Mouse (Mus musculus) liver, adult 2 months (tissue): ENCODE data around the gene Ormdl1. TPM values are rescaled to one million over a fixed set of nuclear protein-coding genes. Genes with fewer than 3 reads are reported as not detected.
"Not testable (repeated sequence)": the region's sequence is repeated elsewhere in the genome, so short reads cannot be mapped to it uniquely, and the experiment has no call there.

Experiments
- DNase-seq: peaks from one replicate; pipeline ENCODE4 v3.0.0-alpha.2; 2011; ENCODE audit warnings: low read depth, low spot score; ENCODE audit errors: extremely low read depth
- H3K27ac ChIP-seq: fragments of 200-500 bp; replicated peaks from 2 replicates; pipeline ENCODE4 v1.5.1; 2012; ENCODE audit warnings: low read depth, mild to moderate bottlenecking, control low read depth, inconsistent platforms, low read length; ENCODE audit not compliant: insufficient read depth
- H3K27me3 ChIP-seq: fragments of 200-500 bp; 2 replicates; pipeline ENCODE4 v1.6.1; 2012; ENCODE audit warnings: mild to moderate bottlenecking, moderate library complexity, low read length, inconsistent platforms; ENCODE audit not compliant: control insufficient read depth, insufficient read depth
- H3K36me3 ChIP-seq: fragments of 200-500 bp; 2 replicates; pipeline ENCODE4 v1.6.1; 2012; ENCODE audit warnings: low read length, inconsistent platforms; ENCODE audit not compliant: control insufficient read depth, insufficient read depth
- H3K4me1 ChIP-seq: fragments of 200-500 bp; 2 replicates; pipeline ENCODE4 v1.6.1; 2011; ENCODE audit warnings: low read length; ENCODE audit not compliant: control insufficient read depth, insufficient read depth
- H3K4me3 ChIP-seq: fragments of 200-500 bp; 2 replicates; pipeline ENCODE4 v1.5.1; 2011; ENCODE audit warnings: low read depth, mild to moderate bottlenecking, control low read depth, low read length, moderate library complexity; ENCODE audit not compliant: insufficient read depth
- H3K79me2 ChIP-seq: fragments of 200-500 bp; 2 replicates; pipeline ENCODE4 v1.6.1; 2012; ENCODE audit warnings: inconsistent platforms, mild to moderate bottlenecking, low read length, moderate library complexity; ENCODE audit not compliant: control insufficient read depth, insufficient read depth
- H3K9ac ChIP-seq: fragments of 200-500 bp; 2 replicates; pipeline ENCODE4 v1.6.1; 2012; ENCODE audit warnings: low read depth, mild to moderate bottlenecking, control low read depth, inconsistent platforms, low read length
- CTCF ChIP-seq: fragments of 200-500 bp; IDR thresholded peaks from 2 replicates; pipeline ENCODE4 v1.5.1; 2011; ENCODE audit warnings: low read depth, low read length, control low read depth
- POLR2A ChIP-seq: fragments of 200-500 bp; IDR thresholded peaks from 2 replicates; pipeline ENCODE4 v1.6.1; 2011; ENCODE audit warnings: low read length, control low read depth; ENCODE audit not compliant: insufficient read depth; ENCODE audit errors: extremely low read depth
- WGBS: fragments of 180-500 bp; shearing (Covaris S2); methylation state at CpG from one replicate; pipeline ENCODE4 v1.1.7; 2018; 5-methylcytosine and 5-hydroxymethylcytosine counted together
- polyA plus RNA-seq: library from polyadenylated mRNA; depleted of rRNA; stranded (reverse); fragments of >200 nt; gene quantifications from 2 replicates; pipeline ENCODE4 v1.2.3, GENCODE M21; 2012; rRNA removed
- total RNA-seq: library from RNA; depleted of rRNA; stranded (reverse); fragments of >200 nt; gene quantifications from 2 replicates; pipeline ENCODE4 v1.2.3, GENCODE M21; 2014; rRNA removed

The Ormdl1 gene
- total RNA-seq (38.5 and 45.7 TPM in 2 replicates), polyA plus RNA-seq (9.4 and 14.1 TPM in 2 replicates)

DNA sequence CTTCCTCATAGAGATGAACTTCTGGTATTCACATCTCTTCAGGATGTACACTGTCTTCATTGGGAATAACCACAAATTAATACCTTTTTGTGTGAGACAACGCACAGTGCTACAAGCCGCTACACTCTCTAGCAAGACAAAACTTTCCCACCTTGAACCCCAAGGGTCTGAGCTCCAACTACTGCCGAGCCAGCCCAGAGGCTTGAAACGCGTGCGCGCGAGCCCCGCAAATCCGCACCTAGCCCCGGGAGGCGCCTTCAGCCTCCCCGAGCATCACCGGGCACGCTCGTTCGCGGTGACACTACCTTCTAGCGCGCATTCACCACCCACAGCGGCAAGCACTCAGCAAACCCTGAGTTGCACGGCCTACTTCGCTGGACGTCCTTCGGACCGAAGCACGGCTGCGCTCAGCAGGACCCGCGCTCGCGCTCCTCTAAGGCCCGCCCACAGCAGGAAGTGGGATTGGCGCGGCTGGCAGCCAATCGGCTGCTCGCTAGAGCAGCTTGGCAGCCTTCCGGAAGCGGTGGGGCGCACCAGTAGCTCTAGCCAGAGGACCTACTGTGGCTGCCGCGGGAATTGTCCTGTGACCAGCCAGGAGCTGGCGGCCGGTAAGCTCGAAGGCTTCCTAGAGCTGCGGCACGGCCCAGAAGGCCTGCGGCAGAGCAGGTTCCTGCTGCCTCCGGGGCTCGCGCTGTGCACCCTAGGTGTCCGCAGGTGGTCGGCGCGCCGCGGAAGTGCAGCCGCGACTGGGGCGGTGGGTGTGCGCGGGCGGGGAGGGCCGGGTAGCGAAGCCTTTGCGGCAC, at the start of gene Ormdl1, which contains the start of the genes Pms1 and Gm28778:
Ormdl1 (plus strand) TSS at position 515 of the 803 bp plus-strand sequence.
Pms1 (minus strand) TSS at position 438 of the 803 bp plus-strand sequence.
Gm28778 (plus strand) TSS at position 531 of the 803 bp plus-strand sequence.
- H3K9ac ChIP-seq: peak within 1 kb of the TSS; percentile 94
- under 1% methylated on average over 66 of the region's 66 CpGs for WGBS

DNA sequence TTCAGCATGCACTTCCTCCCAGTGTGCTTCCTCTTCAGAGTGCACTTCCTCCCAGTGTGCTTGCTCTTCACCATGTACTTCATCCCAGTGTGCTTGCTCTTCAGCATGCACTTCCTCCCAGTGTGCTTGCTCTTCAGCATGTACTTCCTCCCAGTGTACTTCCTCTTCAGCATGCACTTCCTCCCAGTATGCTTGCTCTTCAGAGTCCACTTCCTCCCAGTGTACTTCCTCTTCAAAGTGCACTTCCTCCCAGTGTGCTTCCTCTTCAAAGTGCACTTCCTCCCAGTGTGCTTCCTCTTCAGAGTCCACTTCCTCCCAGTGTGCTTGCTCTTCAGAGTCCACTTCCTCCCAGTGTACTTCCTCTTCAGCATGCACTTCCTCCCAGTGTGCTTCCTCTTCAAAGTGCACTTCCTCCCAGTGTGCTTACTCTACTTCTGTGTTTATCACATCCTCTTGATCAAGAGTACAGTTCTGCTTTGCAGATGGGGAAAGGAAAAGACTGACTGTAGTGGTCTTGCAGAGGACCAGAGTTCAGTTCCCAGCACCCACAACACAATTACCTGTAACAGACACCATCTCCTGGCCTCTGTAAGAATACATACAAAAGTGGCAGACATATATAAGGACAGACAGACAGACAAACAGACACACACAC, 31.8 kb upstream of the Ormdl1 start:
- not testable (repeated sequence) for H3K79me2 ChIP-seq, H3K27me3 ChIP-seq, H3K36me3 ChIP-seq, H3K4me1 ChIP-seq, H3K4me3 ChIP-seq, H3K27ac ChIP-seq, DNase-seq, H3K9ac ChIP-seq

More for the DNA sequence above, at the start of gene Ormdl1, which contains the start of the genes Pms1 and Gm28778:
- H3K27me3 ChIP-seq: no peaks in the 10 kb centered on the region
- TF ChIP-seq POLR2A: peak; percentile 64
- TF ChIP-seq CTCF: 0 out of 2 replicates have a peak, but pooled peaks have one; percentile 16
- peak within 1 kb of the TSS; percentile 69 for H3K27ac ChIP-seq
- H3K79me2 ChIP-seq: peaks cover 5% of the 10 kb centered on the region; the same call in 1 of the 2 replicates
- H3K4me3 ChIP-seq: peak within 1 kb of the TSS; percentile 68
- no peaks in the 10 kb centered on the region for H3K36me3 ChIP-seq
- peak; percentile 92 for DNase-seq
- peaks cover 6% of the 10 kb centered on the region; the same call in 1 of the 2 replicates for H3K4me1 ChIP-seq

DNA sequence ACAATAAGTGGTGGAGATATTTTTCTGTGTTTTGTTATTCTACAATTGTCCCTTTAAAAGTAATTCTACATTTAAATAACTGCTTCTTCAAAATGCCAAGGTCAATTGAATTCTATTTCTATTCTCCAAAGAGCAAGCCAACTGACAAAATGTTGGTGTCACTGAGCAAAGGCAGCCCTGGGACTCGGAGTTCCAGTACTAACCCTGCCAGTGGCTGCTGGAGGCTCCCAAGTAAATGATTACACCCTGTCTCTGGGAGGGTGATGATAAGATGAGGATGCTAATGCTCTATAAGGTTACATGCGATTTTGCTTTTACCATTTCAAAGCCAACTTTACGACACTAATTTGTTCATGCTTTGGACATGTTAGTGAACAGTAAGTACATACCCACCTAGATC, 27.0 kb upstream of the Ormdl1 start:
- H3K79me2 ChIP-seq: no peaks in the 10 kb centered on the region
- TF ChIP-seq CTCF: no peak
- DNase-seq: no peak
- H3K27me3 ChIP-seq: no peaks in the 10 kb centered on the region
- H3K9ac ChIP-seq: no peak overlapping the region
- no peaks in the 10 kb centered on the region for H3K4me1 ChIP-seq
- 67% methylated on average over 3 of the region's 3 CpGs for WGBS
- peaks cover 6% of the 10 kb centered on the region for H3K36me3 ChIP-seq
- no peak overlapping the region for H3K4me3 ChIP-seq
- no peak overlapping the region for H3K27ac ChIP-seq

DNA sequence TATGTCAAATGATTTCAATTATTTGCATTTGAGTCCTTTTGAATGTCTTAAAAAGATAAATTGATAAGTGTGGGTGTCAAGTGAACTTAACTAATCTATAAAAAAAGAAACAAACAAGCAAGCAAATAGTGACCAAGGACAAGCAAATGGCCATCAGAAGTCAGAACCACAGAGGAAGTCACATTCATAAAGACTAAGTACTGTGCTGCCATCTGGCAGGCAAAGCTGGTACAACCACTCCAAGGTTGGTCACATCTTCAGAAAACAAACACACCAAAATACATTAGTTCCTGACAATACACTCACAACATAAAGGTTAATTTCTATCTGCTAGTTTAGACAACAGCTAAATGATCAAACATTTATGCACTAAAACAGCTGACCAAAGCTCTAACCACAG, 24.2 kb upstream of the Ormdl1 start:
- peaks cover 7% of the 10 kb centered on the region for H3K36me3 ChIP-seq
- TF ChIP-seq CTCF (no peak), POLR2A (no peak)
- peak; percentile 26 for DNase-seq
- no peaks in the 10 kb centered on the region for H3K27me3 ChIP-seq
- no peaks in the 10 kb centered on the region for H3K4me1 ChIP-seq
- no peak overlapping the region for H3K4me3 ChIP-seq
- no peak overlapping the region for H3K9ac ChIP-seq
- no peak overlapping the region for H3K27ac ChIP-seq
- no peaks in the 10 kb centered on the region for H3K79me2 ChIP-seq

DNA sequence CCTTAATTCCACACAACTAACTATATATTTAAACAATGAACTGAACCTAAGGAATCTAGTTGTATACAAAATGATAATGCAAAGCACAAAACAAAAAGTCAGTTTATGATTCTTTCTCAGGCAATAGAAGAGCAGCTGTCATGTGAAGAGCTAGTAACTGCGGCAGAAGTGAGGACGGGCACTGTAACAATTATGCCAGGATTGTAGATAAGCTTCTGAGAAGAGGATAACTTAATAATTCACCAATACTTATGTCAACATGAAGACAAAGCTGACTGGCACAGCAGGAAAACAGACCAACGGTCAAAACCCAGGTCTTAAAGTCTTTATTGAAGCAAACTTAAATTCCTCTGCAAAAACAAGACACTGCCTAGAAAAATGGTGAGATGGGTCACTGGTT, 5.7 kb upstream of the Ormdl1 start:
- Histone ChIP-seq H3K27me3 (no peaks in the 10 kb centered on the region), H3K27ac (peak overlapping the region; percentile 63), H3K9ac (no peak overlapping the region), H3K36me3 (no peaks in the 10 kb centered on the region), H3K4me1 (peaks cover 15% of the 10 kb centered on the region), H3K4me3 (no peak overlapping the region), H3K79me2 (peaks cover 10% of the 10 kb centered on the region; the same call in 1 of the 2 replicates)
- WGBS: 18% methylated on average over 3 of the region's 3 CpGs
- peak; percentile 93 for DNase-seq
- TF ChIP-seq CTCF: no peak
- no peak for TF ChIP-seq POLR2A
